Mouse (Mus musculus) MEL (cell line): ENCODE results near the gene Ypel5.

ENCODE experiments used
- CTCF ChIP-seq, 3 experiments: IDR thresholded peaks in 2 of 3; conservative IDR thresholded peaks in 1 of 3; 2 replicates each; pipeline ENCODE4 v1.5.1; 2011 to 2012; ENCODE audit warnings: low read length in 3 of 3, low read depth in 2 of 3, mild to moderate bottlenecking in 2 of 3, improper control_type of control experiment in 1 of 3, inconsistent platforms in 1 of 3, mixed read lengths in 1 of 3, moderate library complexity in 1 of 3; ENCODE audit not compliant: control insufficient read depth in 1 of 3, insufficient read depth in 1 of 3, poor library complexity in 1 of 3, severe bottlenecking in 1 of 3
- POLR2A ChIP-seq, 2 experiments: IDR thresholded peaks; 2 replicates each; pipeline ENCODE4 v1.6.1; 2011 to 2012; ENCODE audit warnings: low read length in 2 of 2, mild to moderate bottlenecking in 2 of 2, control low read depth in 1 of 2, improper control_type of control experiment in 1 of 2, low read depth in 1 of 2, moderate library complexity in 1 of 2; ENCODE audit not compliant: control insufficient read depth in 1 of 2, insufficient read depth in 1 of 2, poor library complexity in 1 of 2
- TAL1 ChIP-seq: IDR thresholded peaks from 2 replicates; pipeline ENCODE4 v1.6.1; 2012; ENCODE audit warnings: mild to moderate bottlenecking, inconsistent platforms, low read length, moderate library complexity, mixed read lengths
- TBP ChIP-seq: IDR thresholded peaks from 2 replicates; pipeline ENCODE4 v1.8.0; 2011; ENCODE audit warnings: low read depth, low read length, improper control_type of control experiment

GRCm38 (mm10) chr17:72891556-72891955 is 55.3 kb downstream of the Ypel5 start:
- TF ChIP-seq POLR2A (IDR thresholded peaks at IDR 0.05; ENCODE audit: control insufficient read depth in 1 of 2, insufficient read depth in 1 of 2, low read depth in 1 of 2, low read length in 2 of 2, poor library complexity in 1 of 2) (no peak), CTCF (IDR thresholded peaks at IDR 0.05 in 2 of 3, conservative IDR thresholded peaks at IDR 0.05 in 1 of 3; ENCODE audit: control insufficient read depth in 1 of 3, insufficient read depth in 1 of 3, low read depth in 2 of 3, low read length in 3 of 3, poor library complexity in 1 of 3, severe bottlenecking in 1 of 3) (no peak), TBP (no peak), TAL1 (no peak)
